Mouse (Mus musculus): ENCODE data around the gene Rpl3l.
A peak's percentile ranks its signal among the peaks of the same experiment; 100 is the strongest.

Rpl3l gene

DNA sequence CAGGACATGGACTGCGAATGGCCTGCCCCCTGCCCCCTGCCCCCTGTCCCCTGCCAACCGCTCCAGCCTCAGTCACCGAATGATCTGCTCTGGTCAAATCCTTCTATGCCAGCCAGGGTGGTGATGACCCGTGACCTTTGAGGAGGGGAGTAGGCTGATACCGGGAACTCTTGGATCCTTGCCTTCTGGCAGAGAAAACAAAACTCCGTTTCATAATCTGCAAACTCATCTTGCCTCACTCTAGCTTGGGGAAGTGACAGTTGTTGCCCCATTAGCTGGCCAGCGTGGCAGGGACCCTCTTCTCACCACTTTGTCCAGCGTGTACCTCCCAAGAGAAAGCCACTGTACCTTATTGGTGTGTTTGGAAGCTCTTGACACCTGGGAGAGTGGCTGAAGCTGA, 14.7 kb downstream of the Rpl3l start:
- DNase-seq (ENCODE audit: inconsistent ontology term), result no peak

DNA sequence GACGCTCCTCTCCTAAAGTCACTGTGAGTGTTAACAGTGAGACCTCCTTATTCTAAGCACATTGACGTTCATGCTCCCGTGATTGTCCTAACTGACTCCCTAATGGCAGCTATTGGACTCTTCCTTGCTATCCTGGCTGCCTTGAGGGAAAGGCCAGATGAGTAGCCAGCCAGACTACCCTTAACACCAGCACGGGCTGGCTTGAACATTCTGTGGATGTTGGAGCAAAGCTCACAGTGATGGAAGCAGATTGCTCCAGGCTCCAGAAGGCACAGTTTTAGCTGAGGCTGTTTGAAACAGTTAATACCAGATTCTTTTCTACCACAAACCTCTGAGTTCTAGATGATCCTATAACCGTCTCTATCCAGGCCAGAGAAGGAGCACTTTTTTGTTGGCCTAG, 16.3 kb downstream of the Rpl3l start:
- DNase-seq (ENCODE audit: inconsistent ontology term), result no peak

DNA sequence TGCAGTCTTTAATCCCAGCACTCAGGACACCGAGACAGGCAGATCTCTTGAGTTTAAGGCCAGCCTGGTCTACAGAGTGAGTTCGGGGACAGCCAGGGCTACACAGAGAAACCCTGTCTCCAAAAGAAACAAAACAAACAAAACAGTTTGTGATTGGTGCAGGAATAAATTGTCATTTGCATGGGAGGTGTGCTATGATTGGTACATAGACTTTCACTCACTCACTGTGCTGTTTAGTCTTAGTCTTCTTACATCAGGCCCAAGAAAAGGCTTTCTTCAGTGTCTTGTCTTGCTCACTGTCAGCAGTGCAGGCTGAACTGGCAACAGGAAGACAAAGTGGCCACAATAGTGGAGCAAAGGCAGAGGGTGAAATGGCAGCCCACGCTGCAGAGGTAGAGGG, 16.8 kb downstream of the Rpl3l start:
- no peak for DNase-seq (ENCODE audit: inconsistent ontology term)

DNA sequence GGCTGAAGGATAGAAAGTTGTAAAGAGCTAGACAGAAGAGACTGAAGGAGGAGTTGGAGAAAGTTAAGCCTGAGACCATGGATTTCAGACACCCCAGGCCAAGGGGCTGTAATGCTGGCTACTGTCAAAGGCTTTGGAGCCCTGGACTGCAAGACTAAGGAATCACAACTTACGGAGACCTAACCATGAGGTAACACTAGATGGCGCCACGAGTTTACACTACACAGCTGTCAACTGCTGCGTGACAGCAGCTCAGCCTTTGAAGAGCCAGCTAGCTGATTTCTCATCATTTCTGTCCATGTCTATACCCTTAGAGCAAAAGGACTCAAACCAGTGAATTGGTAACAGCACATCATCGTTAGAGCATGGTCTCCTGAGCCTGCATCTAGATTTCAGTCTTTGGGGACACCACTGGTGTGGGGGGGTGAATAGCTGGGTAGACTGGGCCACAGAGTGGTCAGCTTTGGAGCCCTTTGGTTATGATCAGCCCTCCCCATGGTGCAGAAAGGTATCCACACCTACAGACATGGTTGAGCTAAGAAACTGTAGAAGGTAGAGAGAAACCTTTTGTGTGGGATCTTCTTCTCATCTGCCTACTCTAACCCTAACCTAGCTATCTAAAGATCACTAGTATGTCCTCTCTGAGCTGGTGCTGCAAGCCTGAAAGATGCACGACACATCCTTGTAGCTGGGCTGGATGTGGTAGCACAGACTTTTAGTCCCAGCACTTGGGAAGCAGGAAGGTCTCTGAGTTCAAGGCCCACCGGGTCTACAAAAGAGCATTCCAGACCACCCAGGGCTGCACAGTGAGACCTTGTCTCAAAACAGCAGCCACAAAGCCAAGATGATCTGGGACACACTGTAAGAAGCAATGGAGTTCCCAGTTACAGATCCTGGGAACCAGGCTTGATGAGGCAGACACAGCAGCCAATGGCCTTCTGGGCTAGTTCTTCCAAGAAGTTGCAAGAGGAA, 18.2 kb downstream of the Rpl3l start:
- DNase-seq (ENCODE audit: inconsistent ontology term), result peak; percentile 61

DNA sequence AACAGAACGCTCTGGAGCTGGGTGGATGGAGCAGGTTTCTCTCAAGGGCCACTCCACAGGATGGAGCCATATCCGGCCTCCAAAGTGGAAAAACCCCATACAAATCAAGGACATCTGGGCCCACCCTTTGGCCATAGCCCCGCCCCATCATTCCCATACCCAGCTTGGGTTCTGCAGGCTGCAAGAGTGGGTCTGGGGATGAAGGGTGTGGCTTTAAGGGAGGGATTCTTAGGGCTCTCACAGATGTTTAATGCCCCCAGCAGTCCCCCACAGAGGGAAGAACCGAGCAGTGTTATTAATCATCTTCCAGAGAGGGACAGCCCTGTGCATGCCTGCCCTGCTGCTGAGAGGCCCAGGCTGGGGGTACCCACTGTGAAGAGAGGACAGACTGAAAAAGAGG, 19.4 kb downstream of the Rpl3l start:
- no peak for DNase-seq (ENCODE audit: inconsistent ontology term)

DNA sequence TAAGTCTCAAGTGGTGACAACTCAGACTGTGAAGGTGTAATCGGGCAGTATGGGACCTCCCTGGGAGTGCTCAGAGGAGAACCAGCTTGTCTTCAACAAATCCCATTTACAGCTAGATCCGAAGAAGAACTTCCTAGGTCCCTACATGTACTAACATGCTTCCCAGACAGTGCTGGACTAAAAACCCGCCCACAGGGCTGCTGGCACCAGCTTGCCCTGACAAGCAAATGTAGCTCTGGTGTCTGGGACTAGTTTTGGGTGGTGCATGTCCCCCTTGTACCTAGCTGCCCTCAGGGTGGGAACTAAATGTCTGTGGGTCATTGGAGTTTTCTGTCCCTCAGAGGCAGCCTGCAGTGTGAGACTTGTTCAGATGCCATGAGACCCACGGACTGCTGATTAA, 23.9 kb downstream of the Rpl3l start:
- no peak for DNase-seq (ENCODE audit: inconsistent ontology term)

DNA sequence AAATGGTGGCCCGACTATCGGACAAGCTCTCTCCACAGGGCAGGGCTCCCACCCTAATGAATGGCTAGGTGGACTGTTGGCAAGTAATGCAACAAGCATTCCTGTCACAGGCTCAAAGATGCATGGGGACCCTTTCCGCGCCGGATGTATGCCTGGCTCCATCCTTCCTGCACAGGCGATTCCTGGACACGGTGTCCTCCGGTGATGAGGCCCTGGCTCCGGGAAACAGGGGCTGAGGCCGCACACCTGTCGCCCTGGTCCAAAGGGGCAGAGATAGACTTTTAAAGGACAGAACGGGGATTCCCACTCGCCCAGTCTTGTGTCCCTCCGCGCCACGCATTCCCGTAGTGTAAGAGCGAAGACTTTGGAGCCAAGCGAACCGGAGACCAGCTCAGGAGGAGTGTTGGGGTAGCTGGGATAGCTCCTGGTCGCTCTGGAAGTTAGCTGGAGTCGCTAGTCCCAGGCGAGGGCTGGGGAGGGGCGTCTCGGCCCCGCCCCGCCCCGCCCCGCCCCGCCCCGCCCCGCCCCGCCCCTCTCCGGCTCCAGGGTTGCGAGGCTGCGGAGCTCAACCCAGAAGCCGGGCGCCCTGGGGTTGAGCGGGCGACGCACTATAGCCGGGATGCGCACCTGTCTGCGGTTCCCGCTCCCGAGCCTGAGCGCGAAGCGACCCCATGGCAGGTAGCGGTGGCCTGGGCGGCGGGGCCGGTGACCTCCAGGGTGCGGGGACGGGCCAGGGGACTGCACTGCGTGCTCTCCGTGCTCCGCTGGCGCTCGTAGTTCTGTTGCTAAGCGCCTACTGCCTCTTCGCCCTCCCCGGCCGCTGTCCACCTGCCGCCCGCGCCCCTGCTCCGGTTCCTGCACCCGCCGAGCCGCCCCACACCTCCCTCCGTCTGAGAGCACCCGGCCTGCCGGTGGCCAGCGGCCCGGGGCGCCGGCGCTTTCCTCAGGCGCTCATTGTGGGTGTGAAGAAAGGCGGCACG, 25.1 kb downstream of the Rpl3l start, which contains the start of gene Hs3st6:
TSS of gene Hs3st6 (plus strand) at position 574 of the 980 bp plus-strand sequence.
- peak; percentile 58 for DNase-seq (ENCODE audit: inconsistent ontology term)

DNA sequence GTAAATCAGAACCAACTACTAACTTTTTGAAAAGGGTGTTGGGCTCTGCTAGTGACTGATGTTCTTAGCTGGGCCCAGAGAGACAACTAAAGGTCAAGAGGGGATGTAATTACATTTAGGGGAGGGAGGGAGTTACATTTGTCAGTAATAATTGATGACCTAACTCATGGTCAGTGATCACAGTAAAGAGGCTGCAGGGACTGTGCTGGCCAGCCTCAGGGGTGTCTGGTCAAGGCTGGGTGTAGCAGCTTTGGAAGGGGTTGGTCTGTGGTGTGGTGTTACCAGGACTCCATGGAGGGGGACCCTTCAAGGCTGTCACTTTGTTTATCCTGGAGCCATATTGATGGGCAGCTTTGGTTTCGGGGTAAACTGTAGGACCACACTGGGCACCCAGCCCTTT, 29.8 kb downstream of the Rpl3l start:
- DNase-seq (ENCODE audit: inconsistent ontology term), result no peak

DNA sequence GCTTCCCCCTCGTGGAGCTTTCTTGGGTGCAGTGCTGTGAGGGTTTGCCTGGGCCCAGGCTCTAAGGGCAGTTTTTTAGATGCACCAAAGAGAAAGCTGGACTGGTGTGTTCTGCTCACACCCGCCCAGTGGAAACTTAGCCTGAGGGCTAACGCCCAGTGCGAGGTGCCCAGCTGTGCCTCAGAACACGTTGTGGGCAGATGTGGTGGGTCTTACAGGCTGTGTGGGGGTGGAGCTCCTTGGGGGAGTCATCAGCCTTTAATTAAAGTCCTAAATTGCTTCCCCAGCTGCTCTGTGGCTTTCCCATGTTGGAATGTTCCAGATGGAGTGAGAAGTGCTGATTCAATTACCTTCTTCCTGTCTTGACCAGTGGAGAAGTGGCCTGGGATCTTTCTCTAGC, 33.5 kb downstream of the Rpl3l start:
- DNase-seq (ENCODE audit: inconsistent ontology term), result no peak

DNA sequence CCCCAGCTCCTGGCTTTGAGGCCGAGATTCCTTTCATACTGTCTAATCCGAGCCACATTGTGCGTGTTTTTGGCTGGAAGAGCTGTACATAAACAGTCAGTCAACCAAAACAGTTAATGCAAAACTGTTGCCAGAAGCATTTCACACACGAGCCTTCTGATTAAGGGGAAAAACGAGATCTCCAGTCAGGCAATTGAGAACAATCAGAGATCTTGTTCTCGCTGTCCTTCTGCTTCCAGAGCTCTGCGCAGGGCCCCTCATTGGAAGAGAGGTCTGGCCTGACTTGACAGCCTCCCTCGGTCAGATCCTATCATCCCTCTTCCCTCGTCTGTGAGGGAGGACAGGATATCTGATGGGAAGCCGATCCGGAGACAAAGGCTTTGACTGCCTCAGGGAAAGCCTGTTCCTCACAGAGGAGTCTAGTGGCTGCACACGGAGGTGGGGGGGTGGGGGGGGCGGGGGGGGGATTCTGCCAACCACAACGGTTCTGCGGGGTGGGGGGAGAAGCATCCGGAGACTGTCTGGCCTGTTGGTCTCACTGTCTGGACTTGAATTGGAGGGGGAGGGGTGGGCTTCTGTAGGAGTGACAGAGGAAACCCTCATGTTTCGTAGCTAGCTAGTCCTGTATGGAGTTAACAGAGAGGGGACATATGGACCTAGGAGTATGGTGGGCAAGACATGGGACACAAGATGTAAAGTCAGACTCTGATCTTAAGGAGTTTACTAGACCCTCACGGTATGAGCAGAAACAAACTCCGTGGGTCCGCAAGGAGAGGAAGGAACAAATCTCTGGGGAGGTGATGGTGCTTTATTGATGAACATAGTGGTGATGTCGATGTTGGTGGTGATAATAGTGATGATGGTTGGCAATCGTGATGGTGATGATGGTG, 37.6 kb downstream of the Rpl3l start:
- DNase-seq (ENCODE audit: inconsistent ontology term), result peak; percentile 67

DNA sequence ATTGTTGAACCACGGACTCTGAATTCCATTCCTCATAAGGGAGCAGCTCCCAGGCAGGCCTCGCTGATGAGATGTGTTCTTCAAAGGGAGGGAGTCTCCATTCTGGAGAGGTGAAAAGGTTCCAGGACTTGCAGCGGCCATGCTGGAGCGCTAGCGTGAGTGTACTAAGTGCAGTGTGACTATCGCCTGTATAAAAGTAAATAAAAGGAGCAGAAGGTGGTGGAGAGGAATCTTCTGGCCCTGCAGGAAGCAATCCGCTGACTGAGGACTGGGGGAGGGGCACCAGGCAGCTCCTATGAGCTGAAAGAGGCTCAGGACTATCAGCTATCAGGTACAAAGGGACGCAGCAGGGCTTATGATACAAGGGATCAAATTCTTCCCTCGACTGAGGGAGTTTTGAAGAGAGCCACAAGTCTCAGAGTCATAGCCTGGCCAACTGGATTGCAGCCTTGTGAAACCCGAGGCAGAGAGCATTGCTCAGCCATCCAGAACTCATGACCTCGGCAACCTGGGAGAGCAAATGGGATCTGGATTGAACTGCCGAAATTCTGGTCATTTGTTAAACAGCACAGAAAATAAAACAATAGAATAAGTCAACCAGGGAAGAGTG, 38.8 kb downstream of the Rpl3l start:
- no peak for DNase-seq (ENCODE audit: inconsistent ontology term)

DNA sequence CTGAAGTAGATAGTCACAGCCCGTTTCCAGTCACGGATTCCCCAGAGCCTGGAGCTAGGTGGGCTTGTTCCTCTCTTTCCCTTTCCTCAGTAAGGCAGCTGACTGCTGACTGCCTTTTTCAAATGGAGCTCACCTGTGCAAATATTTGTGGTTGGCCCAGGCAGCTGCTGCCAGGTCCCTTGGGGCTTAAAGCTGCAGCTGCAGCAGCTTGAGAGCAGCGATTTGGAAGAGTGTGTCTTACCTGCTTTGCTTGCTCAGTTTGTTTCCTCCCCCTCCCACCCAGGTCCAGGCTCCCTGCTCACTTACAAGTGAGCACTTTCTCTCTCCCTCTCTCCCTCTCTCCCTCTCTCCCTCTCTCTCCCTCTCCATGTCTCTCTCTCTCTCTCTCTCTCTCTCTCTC, 41.5 kb downstream of the Rpl3l start:
- no peak for DNase-seq (ENCODE audit: inconsistent ontology term)

DNA sequence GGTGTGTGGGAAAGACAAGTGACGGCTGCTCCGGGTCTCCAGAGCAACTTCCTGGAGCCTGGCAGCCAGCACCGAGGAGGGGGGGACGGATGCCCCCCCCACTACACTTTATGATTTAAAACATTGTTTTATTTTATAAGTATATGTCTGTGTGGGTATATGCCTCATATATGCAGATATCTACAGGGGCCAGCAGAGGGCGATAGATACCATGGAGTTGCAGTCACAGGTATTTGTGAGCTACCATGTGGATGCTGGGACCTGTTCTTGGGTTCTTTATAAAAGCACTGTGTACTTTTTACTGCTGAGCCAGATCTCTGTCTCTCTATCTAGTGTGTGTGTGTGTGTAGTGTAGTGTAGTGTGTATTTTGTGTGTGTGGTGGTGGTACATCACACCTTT, 45.6 kb downstream of the Rpl3l start:
- no peak for DNase-seq (ENCODE audit: inconsistent ontology term)

DNA sequence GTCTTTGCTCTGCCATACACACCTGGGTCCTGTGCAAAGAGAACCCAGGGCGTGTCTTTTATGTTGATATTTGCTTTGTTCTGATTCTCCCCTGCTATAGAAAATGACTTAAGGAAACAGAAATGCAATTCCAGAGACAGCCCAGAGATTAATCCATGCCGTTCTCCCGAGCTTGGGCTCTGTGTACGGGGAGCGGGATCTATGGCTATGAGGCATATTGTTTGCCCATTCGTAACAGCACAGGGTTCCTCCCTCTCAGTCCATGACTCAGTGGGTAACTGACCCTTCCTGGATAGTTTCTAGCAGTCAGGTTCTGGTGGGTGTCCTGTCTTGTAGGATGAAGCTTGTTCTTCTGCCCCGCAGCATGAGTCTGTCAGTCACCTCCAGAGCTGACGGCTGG, 47.6 kb downstream of the Rpl3l start:
- DNase-seq (ENCODE audit: inconsistent ontology term), result no peak

DNA sequence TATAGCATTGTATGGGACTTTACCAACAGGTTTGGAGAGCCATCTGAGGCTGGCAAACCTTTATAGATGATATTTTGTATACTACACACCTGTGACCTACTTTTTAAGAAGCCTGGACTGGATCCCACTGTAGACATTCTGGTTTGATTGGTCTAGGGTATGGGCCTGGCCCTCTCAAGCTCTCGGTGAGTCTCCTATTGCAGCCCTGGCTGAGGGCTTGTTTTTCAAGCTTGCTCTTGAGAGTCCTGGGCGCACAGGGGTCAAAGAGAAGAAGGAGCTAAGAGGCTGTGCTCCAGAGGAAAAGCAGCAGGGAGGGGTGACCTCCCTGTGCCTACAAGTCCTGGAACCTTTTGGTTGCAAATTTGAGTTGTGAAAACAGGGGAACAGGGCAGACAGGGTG, 49.5 kb downstream of the Rpl3l start:
- DNase-seq (ENCODE audit: inconsistent ontology term), result no peak

DNA sequence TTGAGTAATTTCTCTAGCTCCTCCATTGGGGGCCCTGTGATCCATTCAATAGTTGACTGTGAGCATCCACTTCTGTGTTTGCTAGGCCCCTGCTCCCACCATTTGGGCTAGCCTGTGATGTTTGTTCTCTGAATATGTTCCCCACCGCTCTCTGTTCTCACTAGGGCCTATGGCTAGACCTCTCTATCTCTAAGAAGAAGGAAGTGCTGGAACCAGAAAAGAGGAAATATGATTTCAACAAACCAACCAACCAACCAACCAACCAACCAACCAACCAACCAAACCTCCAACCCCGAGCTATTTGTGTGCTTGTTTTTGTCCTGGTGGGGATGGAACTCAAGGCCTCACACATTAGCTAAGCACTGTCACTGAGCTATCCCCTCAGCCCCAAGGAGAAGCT, 53.2 kb downstream of the Rpl3l start:
- no peak for DNase-seq (ENCODE audit: inconsistent ontology term)

Measured in Muller cell, postnatal 12 days (primary cell).